Mouse (Mus musculus): Measurements from ENCODE around the gene St6gal1.

DNA sequence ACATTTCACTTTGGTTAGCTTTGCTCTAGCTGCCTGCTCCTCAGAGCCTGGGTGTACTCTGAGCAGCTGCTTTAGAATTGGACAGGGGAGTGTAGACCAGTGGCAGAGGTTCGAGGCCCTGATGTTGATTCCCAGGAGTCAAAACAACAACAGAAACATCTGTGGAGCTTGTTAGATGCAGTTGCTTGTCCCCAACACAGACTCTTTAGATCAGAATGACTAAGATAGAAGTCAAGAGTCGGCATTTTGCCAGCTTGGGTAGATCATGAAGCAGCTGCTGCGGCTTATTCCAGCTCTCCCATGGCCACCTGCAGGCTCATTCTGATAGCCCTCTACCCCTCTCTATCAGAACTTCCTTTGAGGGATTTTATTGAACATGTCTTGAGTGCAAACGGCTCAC lies 84.5 kb downstream of the St6gal1 start:
- TF ChIP-seq CTCF (IDR thresholded peaks at IDR 0.05; ENCODE audit: low read depth) = no peak
- TF ChIP-seq EP300 (optimal IDR thresholded peaks at IDR 0.05) = no peak

Measured in stomach, postnatal 0 days (tissue).